Mouse (Mus musculus) brain, embryonic 18.5 days (tissue): ENCODE data around the gene Lbp.

Experiments
- DNase-seq: peaks from one replicate; pipeline ENCODE4 v3.0.0-alpha.2; 2012; ENCODE audit warnings: low read depth, low spot score

Lbp gene

DNA sequence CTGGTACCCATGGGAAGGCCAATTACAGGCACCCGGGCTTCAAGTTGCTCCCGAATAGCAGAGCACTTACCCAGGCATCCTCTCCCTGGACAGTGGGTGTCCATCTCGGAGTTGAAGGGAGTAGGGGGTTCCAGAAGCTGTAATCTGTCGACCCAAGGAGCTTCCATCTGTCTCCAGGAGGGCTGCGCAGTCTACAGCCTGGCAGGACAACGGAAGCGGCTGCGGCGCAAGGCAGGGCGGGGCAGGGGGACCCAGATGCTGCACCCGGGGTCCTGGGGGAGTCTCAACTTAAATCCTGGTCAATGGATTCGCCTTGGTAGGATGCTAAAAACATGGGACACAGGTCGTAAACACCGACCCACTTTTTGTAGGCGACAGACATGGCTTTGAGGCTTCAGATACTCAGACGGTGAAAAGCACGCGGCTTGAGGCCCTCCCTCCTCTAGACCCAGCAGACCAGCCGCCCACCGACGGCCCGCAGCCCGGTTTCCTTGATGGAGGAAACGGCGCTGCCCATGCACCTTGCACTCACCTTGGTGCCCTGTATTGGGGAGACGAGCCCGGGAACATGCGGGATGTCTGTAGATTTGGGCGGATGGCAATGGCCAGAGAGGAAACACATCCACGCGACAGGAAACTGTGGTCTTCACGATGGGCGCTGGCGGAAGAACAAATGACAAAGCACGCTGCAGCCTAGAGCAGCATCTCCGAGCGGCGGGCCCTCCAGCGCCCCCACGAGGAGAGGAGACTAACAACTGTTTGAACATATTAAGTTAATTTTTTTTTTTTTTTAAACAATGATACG is 54.8 kb downstream of the Lbp start:
- DNase-seq: peak; percentile 78

DNA sequence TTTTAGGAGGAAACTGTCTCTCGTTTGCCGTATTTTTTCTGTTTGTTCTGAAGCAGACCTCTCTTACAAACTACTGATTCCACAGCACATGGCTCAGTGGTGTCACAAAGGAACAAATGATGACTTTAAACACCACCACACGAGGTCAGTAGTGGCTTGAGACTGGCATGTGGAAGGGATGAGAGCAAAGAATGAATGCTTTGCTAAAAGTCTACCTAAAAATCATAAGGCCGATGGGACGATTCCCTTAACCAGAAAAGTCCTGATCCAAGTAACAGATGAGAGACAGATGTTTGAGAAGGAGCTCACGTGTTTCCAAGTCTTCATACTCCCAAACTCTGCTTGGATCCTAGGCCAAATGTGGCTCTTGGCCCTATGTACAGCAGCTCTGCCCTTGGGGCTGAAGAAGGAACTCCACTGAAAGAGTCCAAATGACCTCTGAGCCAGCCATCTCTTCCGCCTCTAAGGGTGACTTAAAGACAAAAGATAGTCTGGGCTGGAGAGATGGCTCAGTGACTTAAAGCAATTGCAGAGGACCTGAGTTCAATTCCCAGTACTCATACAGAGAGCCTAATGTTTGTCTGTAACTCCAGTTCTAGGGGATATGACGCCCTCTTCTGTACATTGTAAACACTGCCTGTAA is 55.5 kb downstream of the Lbp start:
- DNase-seq: no peak

DNA sequence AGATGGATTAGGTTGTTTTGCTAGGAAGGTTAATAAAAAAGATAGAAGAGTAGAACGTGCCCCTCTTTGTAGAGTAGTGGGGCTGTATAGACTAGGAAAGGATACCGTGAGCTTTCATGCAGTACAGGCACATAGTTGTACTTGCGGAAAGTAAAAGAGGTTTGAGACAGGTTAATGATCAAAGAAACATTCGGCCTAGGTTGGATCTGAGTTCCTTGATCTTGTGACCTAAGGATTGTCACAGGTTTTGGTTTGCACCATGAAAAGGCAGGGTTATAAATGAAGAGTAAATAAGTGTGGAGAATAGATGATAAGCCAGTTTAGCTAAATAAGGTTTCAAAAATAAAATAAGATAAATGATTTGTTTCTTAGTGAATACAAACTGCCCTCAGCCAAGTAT is 57.9 kb downstream of the Lbp start:
- DNase-seq: no peak

DNA sequence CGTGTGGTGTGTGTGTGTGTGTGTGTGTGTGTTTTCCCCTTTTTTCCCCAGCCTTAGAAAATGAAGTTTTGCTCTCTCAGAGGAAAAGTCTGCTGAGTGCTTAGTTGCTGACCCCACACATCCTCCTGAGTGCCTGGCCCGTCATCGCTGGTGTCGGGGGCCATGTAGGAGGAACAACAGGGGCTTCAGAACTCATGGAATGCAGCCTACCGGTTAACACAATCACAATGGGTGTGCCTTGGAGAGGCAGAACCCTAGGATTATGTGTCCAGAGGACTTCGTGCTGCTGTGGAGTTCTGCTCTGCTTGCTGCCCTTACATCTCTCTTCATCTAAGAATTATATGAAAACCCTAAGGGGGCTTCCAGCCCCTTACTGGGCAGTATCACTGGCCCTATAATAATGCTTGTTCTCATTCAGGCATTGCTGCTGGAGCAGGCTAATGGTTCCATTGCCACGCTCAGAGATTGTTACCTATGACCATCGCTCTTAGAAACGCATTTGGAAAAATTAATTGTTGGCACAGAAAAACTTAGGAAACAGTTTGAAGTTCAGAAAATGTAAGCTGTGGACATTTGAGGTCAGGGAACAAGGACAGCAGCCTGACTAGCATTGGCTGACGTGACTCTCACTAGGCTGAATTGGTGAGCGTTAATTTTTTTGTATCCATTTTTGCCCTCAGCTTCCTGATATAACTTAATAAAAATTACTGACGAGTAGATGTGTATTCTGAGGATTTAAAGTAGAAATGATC is 59.0 kb downstream of the Lbp start:
- DNase-seq: no peak

DNA sequence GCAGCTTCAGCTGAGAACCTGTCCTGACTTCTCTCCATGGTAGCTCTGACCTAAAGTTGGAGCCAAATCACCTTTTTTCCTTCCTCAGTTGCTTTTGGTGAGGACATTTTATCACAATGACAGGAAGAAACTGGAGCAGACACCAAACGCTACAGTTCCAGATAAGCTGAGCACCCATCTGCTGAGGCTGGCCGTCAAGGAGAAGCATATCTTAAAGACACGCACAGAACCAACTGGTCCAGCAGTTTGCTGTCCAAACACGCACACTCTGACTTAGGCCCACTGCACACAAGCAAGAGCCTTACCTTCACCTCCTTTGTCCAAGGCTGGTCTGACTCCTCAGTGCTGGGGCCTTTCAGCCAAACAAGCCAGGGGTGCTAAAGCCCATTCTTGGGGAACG is 61.4 kb downstream of the Lbp start:
- no peak for DNase-seq

DNA sequence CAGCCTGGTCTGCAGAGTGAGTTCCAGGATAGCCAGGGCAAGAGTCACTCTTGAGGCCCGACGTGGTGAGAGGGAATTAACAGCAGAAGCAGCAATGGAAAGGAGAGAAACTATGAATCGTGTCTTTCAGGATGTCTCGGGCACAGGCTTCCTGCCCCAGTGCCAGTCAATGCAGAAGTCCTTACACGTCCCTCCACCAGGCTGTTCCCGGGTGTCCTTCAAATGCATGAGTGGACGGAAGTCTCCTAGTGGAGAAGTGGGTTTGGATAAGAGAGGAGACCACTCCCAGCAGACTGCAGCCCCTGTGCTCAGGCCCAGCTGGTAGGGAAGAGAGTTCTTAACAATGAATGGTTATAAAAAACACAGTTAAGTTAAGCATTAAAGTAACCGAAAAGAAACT is 62.0 kb downstream of the Lbp start:
- DNase-seq: no peak

DNA sequence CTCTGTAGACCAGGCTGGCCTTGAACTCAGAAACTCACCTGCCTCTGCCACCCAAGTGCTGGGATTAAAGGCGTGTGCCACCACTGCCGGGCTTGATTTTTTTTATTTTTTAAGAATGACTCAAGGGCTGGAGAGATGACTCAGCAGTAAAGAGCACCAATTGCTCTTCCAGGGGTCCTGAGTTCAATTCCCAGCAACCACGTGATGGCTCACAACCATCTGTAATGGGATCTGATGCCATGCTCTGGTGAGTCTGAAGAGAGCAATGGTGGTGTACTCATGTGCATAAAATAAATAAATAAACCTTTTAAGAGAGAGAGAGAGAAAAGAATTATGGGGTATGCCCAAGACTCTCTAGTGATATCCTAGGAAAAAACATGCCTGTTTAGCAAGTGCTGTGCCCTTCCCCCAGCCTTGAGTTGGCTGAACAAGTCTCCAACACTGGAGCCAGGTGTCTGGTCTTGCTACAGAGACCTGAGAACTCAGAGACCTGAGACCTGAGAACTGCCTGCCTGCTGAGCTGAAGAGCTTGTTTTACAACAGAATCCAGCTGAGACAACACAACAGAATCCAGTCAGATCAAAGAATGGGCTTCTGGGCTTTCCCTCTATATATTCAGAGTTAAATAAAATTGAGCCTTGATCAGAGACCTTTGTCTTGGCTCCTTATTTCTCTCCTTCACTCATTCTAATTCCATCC is 63.3 kb downstream of the Lbp start:
- no peak for DNase-seq

DNA sequence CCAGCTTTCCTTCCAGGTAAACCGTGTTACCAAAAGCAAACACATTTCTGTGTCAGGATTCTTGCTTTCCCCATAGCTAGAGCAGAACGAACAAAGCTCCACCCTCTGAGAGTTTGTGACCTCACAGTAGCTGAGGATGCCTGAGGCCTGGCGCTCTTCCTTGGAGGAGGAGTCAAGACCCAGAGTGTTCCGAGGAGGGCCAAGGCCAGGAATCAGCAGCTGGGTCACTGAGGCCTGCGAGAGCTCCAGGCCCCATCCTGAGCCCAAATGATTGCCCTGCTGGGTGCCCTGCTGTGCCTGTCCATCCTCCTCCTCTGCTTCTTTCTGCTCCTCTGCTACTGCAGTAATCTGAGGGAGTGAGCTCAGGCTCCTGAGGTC is 63.9 kb downstream of the Lbp start:
- no peak for DNase-seq

DNA sequence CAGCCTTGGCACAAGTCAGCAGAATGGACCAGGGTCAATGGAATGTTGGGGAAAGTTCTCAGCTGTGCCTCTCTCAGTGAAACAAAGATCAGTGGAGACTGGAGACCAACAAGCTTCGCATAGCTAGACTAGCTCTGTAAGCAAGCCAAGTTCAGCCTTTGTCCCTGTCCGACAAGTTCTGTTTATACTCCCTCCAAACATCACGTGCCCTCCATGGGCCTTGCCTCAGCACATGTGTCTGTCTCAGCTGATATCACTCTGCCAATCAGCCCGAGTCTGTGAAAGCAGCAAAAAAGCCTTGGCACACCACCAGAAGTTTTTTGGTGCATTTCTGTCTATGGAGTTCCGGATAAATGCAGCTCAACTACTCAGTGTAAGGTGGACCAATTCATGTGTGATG is 66.8 kb downstream of the Lbp start:
- no peak for DNase-seq

DNA sequence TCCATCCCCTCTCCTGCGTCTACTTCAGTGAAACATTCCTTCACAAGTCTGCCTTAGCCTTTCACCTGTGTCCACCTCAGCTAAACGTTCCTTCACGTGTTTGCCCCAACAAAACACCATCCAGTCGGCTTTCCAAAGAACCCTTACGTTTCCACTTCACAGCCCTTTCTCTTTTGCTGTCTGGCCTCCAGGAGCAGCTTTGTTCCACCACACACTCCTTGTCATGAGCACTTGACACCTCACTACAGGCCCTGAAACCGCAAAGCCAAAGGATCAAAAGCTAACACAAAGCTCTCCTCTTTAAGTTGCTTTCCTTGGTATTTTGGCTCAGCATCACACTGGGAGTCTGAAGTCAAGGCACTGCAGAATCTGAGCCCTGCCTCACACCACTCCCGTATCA is 67.2 kb downstream of the Lbp start:
- no peak for DNase-seq

DNA sequence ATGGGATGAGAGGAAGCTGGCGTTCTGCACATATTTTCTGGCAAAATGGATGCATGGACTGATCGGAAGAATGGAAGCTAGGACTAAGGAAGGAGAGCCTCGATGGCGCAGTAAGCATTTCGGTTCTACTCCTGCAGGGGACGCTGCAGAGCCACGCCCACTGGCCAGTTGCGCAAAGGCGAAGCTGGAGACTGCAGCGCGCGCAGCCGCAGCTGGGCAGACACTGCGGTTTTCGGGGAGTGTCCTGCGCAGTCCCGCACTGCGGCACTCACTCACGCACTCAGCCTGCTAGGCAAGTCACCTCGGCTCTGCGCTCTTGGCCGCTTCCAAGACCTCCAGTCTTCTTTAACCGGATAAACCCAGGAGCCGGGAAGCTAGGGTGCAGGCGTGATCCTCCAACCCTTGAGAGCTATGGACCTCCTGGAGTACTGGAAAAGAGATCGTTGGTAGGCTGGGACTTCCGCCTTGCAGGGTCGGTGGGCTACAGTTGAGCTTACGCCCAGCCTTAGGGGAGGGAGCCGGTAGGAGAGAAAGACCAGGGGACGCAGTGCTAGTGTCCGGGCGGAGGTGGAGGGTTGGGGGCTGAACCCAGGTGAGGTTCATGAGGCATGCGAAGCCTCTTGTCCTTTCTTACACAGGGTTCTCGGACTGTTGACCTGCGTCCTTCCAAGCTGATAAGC is 69.3 kb downstream of the Lbp start, which contains the start of gene Snhg11:
Snhg11 (plus strand) TSS at position 196 of the 680 bp plus-strand sequence.
- peak; percentile 54 for DNase-seq

DNA sequence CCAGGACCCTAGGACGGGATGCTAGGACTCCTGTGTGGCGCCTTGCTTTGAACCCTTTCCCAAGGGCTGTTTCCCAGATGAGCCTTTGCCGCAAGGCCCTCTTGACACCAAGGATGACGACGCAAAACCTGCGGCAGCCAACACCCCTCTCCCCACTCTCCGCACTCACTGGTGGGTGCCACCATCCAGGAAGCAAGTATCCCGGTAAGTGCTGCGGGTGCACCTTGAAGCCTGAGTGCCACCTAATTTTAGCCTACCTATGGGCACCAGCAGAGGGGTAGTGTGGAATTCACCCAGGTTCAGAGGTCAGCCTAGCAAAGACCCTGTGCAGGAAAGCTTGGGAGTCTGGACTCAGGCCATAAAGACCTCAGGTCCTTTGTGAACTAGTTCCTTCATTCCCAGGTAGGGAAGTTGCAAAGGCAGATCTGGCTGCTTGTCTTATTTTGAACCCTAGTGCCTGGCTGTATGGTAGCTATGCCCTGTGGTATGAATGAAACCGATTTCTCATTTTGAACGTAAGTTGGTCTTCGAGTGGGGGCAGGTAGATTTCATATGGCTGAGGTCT is 69.9 kb downstream of the Lbp start:
- no peak for DNase-seq

DNA sequence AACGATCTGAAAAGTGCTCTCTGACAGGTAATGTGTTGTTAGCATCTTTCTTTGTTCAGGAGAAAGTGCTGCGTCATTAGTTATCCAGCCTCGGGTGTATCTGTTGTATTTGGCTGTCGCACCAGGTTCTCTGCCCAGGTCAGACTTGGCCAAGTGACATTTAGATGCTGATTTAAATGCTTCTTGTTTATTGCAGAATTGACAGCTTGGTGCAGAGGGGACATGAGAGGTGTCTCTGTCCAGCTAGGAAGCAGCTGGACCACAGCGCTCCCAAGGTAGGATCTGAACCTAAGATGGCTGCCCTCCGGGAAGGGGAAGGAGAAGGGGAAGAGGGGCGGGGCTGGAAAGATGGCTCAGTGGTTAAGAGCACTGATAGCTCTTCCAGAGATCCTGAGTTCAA is 70.5 kb downstream of the Lbp start:
- no peak for DNase-seq

DNA sequence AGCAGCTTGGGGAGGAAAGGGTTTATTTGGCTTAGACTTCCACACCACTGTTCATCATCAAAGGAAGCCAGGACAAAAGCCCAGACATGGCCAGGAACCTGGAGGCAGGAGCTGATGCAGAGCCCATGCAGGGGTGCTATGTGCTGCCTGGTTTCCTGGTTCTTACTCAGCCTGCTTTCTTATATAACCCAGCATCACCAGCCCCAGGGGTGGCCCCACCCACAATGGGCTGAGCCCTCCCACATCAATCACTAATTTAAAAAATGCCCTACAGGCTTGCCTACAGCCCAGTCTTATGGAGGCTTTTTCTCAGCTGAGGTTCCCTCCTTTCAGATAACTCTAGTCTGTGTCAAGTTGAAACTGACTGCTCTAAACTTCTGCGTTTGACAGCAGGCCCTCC is 71.5 kb downstream of the Lbp start:
- no peak for DNase-seq

DNA sequence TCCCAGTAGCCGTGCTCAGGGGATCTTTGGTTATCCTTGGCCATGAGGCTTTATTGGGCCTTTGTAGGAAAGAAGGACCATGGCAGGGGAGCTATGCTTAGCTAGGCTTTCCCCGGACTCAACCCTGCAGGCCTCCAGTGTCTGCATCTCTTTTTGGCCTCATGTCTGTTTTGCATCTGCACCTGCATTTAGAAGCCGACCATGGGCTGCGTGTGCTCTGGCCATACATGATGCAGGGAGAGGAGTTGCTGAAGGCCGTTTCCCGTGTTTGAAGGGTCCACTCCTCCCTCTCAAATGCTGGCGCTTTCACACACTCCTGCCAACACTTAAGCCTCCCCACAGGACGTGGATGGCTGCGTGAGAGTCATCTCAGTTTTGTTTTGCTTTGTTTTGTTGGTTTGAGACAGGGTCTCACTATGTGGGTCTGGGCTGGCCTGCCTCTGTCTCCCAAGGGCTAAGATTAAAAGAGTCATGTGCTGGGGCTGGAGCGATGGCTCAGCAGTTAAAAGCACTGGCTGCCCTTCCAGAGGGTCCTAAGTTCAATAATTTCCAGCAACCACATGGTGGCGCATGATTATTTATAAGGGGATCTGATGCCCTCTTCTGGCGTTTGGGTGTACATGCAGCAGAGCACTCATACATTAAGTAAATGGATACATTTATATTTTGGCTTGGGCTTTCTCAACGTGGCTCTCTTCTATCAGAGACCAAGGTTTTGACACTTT is 73.2 kb downstream of the Lbp start:
- DNase-seq: peak; percentile 66
